Mouse (Mus musculus) layer of hippocampus, adult 18-20 months (tissue): ENCODE measurements around the gene Gm6034. TPM values are rescaled to one million over a fixed set of nuclear protein-coding genes. Genes with fewer than 3 reads are reported as not detected.
"Not testable (repeated sequence)": the region's sequence is repeated elsewhere in the genome, so short reads cannot be mapped to it uniquely, and the experiment has no call there.

Experiments
- DNase-seq, 2 experiments: peaks; one replicate each; pipeline ENCODE4 v3.0.0; 2022; ENCODE audit warnings: low spot score in 2 of 2
- long read RNA-seq: library from polyadenylated mRNA; stranded (forward); transcript quantifications from one replicate; pipeline ENCODE4 v2.0.0, GENCODE M21; 2021
- total RNA-seq, 2 experiments: library from RNA; stranded (reverse); gene quantifications; 2 replicates each; pipeline ENCODE4 v1.2.3; 2021

Gm6034 gene
- total RNA-seq = not detected
- long read RNA-seq = 0 reads

DNA sequence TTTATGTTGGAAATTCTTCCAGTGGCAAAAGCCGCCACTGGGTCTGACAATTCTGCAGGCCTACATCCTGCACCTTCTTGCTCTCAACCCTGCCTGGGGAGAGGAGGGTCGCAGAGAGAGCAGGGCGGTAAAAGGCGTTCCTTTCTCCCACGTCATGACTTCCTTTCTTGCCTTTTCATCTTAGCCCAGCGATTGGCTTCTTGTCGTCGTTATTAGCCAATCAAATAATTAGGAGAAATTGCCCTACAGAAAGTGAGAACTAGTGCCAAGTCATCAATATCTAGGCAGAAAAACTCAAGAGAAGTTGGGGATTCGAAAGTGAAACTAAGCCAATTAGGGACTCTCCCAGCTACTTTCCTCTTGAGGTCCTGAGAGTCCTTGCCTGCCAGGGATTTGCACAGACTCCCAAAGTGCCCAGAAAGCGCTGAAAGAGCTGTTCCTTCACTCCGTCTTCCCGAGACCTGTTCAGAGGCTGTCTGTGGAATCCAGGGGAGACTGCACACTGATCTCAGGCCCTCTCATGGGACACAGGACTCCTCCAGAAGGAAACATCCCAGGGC is at the start of gene Gm6034, which contains the start of gene H2-T22:
Gm6034 (plus strand) TSS at position 352 of the 560 bp plus-strand sequence.
H2-T22 (minus strand) TSS at position 138 of the 560 bp plus-strand sequence.
- DNase-seq = peak; percentile 72 to 88

GRCm38 (mm10) chr17:35993675-35994074 is 49.1 kb upstream of the Gm6034 start:
- peak; percentile 46 to 86 for DNase-seq

- DNase-seq = peak; percentile 80 to 89
Measured at GRCm38 (mm10) chr17:35994175-35994878, 48.4 kb upstream of the Gm6034 start.

- DNase-seq = peak in 1 of 2 experiments; percentile 32
Measured at GRCm38 (mm10) chr17:35994879-35995240, 47.9 kb upstream of the Gm6034 start.

GRCm38 (mm10) chr17:35996949-35997348 is 45.8 kb upstream of the Gm6034 start:
- DNase-seq = peak; percentile 89 to 98

DNA sequence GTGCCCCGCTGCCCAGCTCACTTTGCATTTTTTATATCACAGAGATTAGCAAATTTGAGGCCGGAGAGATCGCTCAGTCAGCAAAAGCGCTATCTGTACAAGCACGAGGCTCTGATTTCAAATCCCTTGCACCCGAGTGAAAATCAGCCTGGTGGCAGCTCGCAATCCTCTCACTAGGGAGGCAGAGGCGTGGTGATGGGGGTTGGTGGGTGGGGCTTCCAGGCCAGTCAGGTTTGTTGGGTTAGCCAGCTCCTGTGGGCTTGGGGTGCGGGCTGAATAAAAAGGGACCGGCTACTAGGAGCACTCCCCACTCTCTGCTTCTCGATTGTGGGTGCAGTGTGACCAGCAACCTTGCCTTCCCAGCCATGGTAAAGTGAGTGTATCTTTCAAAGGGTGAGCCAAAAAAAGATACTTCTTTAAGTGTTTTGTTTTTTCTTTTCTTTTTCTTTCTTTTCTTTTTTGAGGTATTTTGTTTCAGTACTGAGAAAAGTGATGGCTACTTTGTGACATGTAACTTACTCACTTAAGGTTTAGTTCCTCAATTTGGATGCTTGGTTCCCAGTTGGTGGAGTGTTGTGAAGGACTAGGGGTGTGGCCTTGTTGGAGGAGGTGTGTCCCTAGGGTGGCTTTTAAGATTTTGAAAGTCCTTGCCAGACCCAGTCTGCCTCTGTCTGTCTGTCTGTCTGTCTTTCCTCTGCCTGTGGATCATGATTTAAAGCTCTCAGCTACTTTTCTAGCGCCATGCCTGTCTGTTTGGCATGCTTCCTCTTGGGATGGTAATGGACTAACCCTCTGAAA is 44.8 kb upstream of the Gm6034 start:
- DNase-seq = no peak

GRCm38 (mm10) chr17:35998545-35999305 is 44.0 kb upstream of the Gm6034 start:
- no peak for DNase-seq

- no peak for DNase-seq
Measured at GRCm38 (mm10) chr17:35999356-35999755, 43.4 kb upstream of the Gm6034 start.

GRCm38 (mm10) chr17:36000349-36000748 is 42.4 kb upstream of the Gm6034 start:
- DNase-seq = no peak

DNA sequence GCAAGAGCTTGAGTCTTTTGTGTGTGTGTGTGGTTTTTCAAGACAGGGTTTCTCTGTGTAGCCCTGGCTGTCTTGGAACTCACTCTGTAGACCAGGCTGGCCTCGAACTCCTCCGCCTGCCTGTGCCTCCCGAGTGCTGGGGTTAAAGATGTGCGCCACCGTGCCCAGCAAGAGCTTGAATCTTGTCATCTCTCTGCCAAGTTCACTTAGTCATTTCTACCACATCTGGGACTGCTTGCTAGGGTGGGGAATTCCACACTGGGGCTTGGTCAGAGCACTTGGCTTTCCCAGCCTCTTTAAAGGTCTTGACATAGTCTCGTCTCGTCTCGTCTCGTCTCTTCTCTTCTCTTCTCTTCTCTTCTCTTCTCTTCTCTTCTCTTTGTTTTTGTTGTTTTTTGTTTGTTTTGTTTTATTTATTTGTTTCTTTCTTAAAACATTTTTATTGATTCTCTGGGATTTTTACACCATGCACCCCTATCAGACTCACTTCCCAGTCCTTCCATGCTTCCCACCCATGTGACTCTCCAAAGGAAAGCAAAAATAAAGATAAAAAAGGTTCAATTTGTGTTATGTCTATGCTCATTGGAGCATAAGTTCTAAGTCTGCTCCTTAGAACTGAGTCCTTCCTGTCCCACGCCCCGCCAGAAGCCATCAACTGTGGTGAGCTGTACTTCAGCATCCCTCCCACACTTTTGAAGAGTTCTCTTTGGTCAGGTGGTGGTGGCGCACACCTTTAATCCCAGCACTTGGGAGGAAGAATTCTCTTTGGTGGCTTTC is 41.5 kb upstream of the Gm6034 start:
- no peak for DNase-seq

GRCm38 (mm10) chr17:36001966-36002365 is 40.8 kb upstream of the Gm6034 start:
- no peak for DNase-seq

GRCm38 (mm10) chr17:36003331-36003730 is 39.4 kb upstream of the Gm6034 start:
- no peak for DNase-seq

- not testable (repeated sequence) for DNase-seq
Measured at GRCm38 (mm10) chr17:36004409-36004808, 38.4 kb upstream of the Gm6034 start.

DNA sequence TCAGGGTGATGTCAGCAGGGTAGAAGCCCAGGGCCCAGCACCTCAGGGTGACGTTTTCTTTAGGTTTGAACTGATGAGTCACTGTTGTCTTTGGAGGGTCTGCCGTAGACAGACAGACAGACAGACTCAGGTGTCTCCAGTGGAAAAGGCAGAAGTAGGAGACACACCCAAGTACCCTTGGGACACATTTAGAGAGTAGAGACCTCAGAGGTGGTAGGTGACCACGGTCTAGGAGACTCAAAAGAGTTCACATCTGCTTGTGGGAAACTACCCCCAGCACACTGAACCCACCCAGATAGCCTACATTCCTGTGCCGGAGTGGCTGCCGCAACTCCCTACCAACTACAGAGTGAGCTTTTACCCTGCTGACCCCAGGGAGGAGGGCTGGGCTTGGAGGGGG is 27.8 kb upstream of the Gm6034 start:
- no peak for DNase-seq

- no peak for DNase-seq
Measured at GRCm38 (mm10) chr17:36017046-36017445, 25.7 kb upstream of the Gm6034 start.

DNA sequence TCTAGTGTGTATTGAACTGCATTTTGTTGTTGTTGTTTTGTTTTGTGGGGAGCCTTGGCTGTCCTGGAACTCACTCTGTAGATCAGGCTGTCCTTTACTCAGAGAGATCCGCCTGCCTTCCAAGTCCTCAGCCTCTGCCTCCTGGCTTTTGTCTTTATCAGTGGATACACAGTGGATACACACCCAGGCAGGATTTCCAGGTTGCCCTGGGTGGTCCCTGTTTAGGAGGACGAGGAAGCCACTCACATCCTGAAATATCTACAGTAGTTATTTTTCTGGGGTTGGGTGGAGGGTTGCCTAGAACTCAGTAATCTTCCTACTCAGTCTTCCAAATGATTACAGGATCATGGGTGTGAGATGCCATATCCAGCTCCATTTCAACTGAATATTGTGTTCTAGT is 23.8 kb upstream of the Gm6034 start:
- DNase-seq = no peak

DNA sequence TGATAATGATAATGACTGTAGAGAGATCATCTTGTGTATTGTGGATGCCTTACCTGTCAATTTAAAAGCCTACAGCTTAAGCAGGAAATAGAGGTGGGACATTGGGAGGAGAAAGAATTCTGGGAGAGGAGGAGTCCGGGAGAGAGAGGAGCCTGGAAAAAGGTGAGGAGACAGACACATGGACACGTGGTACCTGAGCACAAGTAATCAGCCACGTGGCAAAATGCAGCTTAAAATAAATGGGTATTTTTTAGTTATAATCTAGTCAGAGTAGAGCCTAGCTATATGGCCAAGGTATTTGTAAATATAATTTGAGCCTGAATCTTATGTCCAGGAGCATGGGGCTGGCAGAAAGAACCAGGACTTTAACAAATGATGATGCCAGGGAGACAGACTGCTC is 23.2 kb upstream of the Gm6034 start:
- DNase-seq = no peak

DNA sequence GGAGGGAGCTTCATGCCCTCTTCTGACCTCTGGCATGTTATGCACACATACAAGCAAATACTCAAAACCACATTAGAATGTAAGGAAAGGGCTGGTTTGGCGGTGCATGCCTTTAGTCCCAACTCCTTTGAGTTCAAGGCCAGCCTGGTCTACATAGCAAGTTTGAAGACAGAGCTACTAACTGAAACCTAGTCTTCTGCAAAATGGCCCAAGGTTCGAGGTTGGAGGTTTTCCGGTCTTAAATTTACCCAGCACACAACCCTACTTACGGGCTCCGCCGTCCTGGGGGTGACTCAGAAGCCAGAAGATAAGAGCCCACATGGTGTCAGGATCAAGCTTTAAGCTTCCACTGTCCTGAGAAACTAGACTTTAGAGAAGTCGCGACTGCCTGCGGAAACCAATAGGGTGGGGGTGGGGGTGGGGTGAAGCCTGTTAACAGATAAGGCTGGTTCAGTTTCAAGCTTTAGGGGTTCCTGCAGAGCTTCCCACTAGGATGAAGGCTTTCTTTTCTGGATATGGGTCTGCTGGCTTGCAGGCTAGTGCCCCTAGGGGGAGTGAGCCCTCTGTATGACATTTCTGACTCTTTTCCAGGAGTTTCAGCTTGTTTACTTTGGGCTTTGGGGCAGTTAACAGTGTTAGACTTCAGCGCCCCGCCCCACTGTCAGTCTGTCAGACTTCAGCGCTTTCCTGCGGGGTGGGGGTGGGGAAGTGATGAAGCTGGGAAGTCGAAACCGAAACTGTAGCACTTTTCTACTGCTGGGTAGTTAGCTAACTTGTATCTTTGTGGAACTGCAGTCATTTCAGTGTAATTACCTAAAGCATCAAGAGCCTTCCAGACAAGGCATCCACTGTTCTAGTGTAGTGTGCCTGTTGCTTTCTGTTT is 22.3 kb upstream of the Gm6034 start, which contains the start of gene H2-T24:
H2-T24 (minus strand) TSS at position 370 of the 883 bp plus-strand sequence.
- DNase-seq = no peak

GRCm38 (mm10) chr17:36021309-36021708 is 21.5 kb upstream of the Gm6034 start:
- no peak for DNase-seq
